Mouse (Mus musculus): ENCODE measurements around the gene Rgs9bp. TPM values are rescaled to one million over a fixed set of nuclear protein-coding genes. Genes with fewer than 3 reads are reported as not detected.

The Rgs9bp gene
- polyA plus RNA-seq (2016; fragmentation: Nextera tagmentation; extraction: Ambion mirVana): 0.18 and 0.26 TPM in 2 replicates

DNA sequence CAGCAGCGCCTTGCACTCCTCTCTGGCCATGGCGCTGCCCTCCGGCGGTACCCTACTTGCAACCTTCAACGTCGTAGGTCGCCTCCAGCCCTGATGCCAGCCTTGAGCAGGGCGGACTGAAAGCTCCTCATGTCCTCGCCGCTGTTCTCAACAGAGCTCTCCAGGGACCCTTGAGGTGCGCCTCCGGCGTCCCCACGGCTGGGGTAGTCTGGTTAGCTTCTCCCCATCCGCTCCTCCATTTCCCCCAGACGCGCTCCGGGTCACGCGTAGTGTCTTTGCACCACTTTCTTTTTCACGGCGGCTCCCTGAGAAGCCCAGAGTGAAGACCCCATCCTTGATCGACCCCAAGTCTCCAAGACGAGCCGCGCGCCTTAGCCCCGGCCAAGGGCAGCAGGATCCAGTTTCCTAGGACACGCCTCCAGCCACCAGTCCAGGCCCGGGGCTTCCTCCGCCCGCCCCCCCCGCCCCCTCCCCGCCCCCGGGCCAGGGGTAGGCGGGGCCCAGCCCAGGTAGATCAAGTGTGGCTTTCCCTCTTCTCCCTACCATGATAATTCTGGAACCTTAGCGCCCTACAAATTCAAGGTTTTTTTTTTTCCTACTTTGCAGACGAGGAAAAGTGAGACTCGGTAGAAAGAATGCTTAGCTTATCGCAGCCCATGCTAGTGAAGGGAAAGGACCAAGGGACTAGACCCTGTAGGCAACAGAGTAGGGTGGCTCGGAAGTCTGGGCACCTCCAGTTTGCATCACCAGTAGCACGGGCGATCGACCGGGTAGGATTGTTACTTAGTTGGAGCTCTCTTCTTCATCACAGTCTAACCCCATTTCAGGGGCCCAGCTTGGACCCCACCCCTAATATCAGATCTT is at the start of gene Rgs9bp:
Gene Rgs9bp, minus strand, starts transcription at position 392 of the 864 bp plus-strand sequence.
- DNase-seq (ENCODE audit: low spot score): peak; percentile 78
- Histone ChIP-seq H3K27ac (peak within 1 kb of the TSS; percentile 91), H3K4me3 (peak within 1 kb of the TSS; percentile 95), H3K27me3 (ENCODE audit: insufficient read depth, poor library complexity, severe bottlenecking) (peaks cover 46% of the 10 kb centered on the region), H3K36me3 (no peaks in the 10 kb centered on the region), H3K4me1 (replicated peaks) (peaks cover 43% of the 10 kb centered on the region), H3K9me3 (no peaks in the 10 kb centered on the region)
- WGBS: under 1% methylated on average over 45 of the region's 45 CpGs

GRCm38 (mm10) chr7:35628496-35628895 is 43.1 kb upstream of the Rgs9bp start:
- DNase-seq (ENCODE audit: low spot score): peak; percentile 40

DNA sequence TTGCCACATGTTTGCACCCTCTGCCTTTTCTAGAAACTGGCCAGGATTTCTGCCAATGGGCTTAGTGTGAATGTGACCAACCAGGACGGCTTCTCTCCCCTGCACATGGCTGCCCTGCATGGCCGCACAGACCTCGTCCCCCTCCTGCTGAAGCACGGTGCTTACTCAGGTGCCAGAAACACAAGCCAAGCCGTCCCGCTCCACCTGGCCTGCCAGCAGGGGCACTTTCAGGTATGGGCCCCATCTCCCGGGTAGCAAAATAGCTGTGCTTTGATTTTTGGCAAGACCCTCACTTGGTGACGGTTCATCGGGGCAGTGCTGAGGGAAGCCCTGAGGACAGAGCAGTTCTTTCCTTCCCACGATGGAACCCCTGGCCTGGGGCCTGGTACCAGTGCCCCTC is 42.0 kb upstream of the Rgs9bp start:
- Histone ChIP-seq H3K27me3 (ENCODE audit: insufficient read depth, poor library complexity, severe bottlenecking) (no peaks in the 10 kb centered on the region), H3K9me3 (0 out of 2 replicates have a peak, but pooled peaks cover 4% of the 10 kb centered on the region), H3K4me3 (no peak overlapping the region), H3K4me1 (replicated peaks) (no peaks in the 10 kb centered on the region), H3K27ac (no peak overlapping the region), H3K36me3 (peaks cover 94% of the 10 kb centered on the region)
- DNase-seq (ENCODE audit: low spot score): no peak
- 95% methylated on average over 10 of the region's 10 CpGs for WGBS

More at GRCm38 (mm10) chr7:35628496-35628895, 43.1 kb upstream of the Rgs9bp start:
- Histone ChIP-seq H3K27ac (no peak overlapping the region), H3K36me3 (peaks cover 93% of the 10 kb centered on the region), H3K27me3 (ENCODE audit: insufficient read depth, poor library complexity, severe bottlenecking) (no peaks in the 10 kb centered on the region), H3K4me1 (replicated peaks) (no peaks in the 10 kb centered on the region), H3K4me3 (no peak overlapping the region), H3K9me3 (0 out of 2 replicates have a peak, but pooled peaks cover 4% of the 10 kb centered on the region)
- WGBS: 72% methylated on average over 5 of the region's 5 CpGs

- 97% methylated on average over 5 of the region's 5 CpGs for WGBS
- Histone ChIP-seq H3K4me1 (replicated peaks) (no peaks in the 10 kb centered on the region), H3K36me3 (peaks cover 94% of the 10 kb centered on the region), H3K27ac (no peak overlapping the region), H3K9me3 (0 out of 2 replicates have a peak, but pooled peaks cover 4% of the 10 kb centered on the region), H3K27me3 (ENCODE audit: insufficient read depth, poor library complexity, severe bottlenecking) (no peaks in the 10 kb centered on the region), H3K4me3 (no peak overlapping the region)
- DNase-seq (ENCODE audit: low spot score): no peak
Measured at GRCm38 (mm10) chr7:35626038-35626437, 40.7 kb upstream of the Rgs9bp start.

DNA sequence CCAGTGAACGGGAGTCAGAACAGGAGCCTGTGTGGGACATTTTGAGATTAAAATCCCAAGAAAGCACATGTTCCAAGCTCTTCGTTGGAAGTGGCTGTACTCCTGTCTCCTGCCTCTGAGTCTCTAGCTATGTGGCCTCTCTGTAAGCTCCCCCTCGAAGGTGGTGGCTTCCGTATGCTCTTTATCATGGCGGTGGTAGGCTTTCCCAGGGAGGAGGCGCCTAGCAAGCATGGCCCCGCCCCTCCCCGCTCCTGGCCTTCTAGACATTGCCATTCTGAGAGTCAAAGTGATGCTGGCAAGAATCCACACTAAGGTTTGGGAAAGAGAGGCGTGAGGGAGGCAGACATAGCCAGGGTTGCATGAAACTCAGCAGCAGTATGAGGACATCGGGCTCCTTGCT is 37.2 kb upstream of the Rgs9bp start:
- H3K9me3 ChIP-seq: 0 out of 2 replicates have a peak, but pooled peaks cover 4% of the 10 kb centered on the region
- H3K4me1 ChIP-seq (replicated peaks): 0 out of 2 replicates have a peak, but pooled peaks cover 3% of the 10 kb centered on the region
- 95% methylated on average over 10 of the region's 10 CpGs for WGBS
- no peak overlapping the region for H3K27ac ChIP-seq
- peaks cover 96% of the 10 kb centered on the region for H3K36me3 ChIP-seq
- H3K27me3 ChIP-seq (ENCODE audit: insufficient read depth, poor library complexity, severe bottlenecking): no peaks in the 10 kb centered on the region
- DNase-seq (ENCODE audit: low spot score): no peak
- no peak overlapping the region for H3K4me3 ChIP-seq

DNA sequence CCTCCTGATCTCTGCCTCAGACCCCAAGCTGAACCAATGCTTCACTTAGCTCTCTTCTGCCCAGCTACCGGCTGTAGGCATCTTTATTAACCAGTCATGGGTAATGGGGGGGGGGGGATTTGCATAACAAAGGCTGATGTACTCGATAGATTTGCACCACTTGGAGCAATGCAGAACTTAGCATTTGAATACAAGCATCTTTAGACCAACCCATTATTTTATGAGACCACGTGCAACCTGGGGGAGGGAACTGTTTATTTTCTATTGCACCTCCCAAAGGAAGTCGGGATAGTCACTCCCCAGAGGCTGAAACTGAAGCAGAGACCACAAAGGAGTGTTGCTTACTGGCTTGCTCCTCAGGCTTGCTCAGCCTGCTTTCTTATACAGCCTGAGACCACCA is 32.1 kb upstream of the Rgs9bp start:
- peaks cover 93% of the 10 kb centered on the region for H3K36me3 ChIP-seq
- no peak overlapping the region for H3K4me3 ChIP-seq
- 51% methylated on average over 4 of the region's 4 CpGs for whole genome bisulfite sequencing
- H3K9me3 ChIP-seq: peaks cover 4% of the 10 kb centered on the region; the same call in 1 of the 2 replicates
- no peak overlapping the region for H3K27ac ChIP-seq
- no peaks in the 10 kb centered on the region for H3K27me3 ChIP-seq (ENCODE audit: insufficient read depth, poor library complexity, severe bottlenecking)
- DNase-seq (ENCODE audit: low spot score): peak; percentile 41
- peaks cover 17% of the 10 kb centered on the region for H3K4me1 ChIP-seq (replicated peaks)

DNA sequence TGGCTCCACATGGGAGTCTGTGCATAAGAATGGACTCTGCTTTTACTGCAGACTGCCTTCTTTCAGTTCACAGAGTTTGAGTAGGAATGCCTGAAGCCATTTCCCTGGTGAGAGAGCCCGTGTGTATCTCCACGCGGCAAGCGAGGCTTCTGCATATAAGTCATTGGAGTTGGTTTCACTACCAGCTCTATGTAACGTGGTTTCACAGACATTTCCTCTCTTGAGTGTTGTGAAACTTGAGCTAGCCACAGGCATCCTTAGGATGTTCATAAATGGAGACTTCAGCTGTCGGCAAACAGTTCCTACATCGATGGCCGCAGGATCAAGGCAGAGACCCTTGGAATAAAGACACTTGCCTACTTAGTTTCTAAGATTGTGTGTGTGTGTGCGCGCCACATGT is 23.9 kb upstream of the Rgs9bp start:
- DNase-seq (ENCODE audit: low spot score): no peak
- no peaks in the 10 kb centered on the region; the same call in 1 of the 2 replicates for H3K4me1 ChIP-seq (replicated peaks)
- no peak overlapping the region for H3K27ac ChIP-seq
- 0 out of 2 replicates have a peak, but pooled peaks cover 8% of the 10 kb centered on the region for H3K9me3 ChIP-seq
- H3K4me3 ChIP-seq: no peak overlapping the region
- peaks cover 81% of the 10 kb centered on the region for H3K36me3 ChIP-seq
- 96% methylated on average over 10 of the region's 10 CpGs for WGBS
- no peaks in the 10 kb centered on the region for H3K27me3 ChIP-seq (ENCODE audit: insufficient read depth, poor library complexity, severe bottlenecking)

GRCm38 (mm10) chr7:35606816-35607215 is 21.4 kb upstream of the Rgs9bp start:
- H3K36me3 ChIP-seq: peaks cover 83% of the 10 kb centered on the region

GRCm38 (mm10) chr7:35602766-35603165 is 17.4 kb upstream of the Rgs9bp start:
- Histone ChIP-seq H3K9me3 (0 out of 2 replicates have a peak, but pooled peaks cover 3% of the 10 kb centered on the region), H3K27me3 (ENCODE audit: insufficient read depth, poor library complexity, severe bottlenecking) (no peaks in the 10 kb centered on the region), H3K27ac (no peak overlapping the region), H3K4me1 (replicated peaks) (no peaks in the 10 kb centered on the region), H3K4me3 (no peak overlapping the region), H3K36me3 (peaks cover 71% of the 10 kb centered on the region)
- WGBS: 94% methylated on average over 5 of the region's 5 CpGs
- DNase-seq (ENCODE audit: low spot score): no peak

More at GRCm38 (mm10) chr7:35606816-35607215, 21.4 kb upstream of the Rgs9bp start:
- no peak overlapping the region for H3K4me3 ChIP-seq
- H3K9me3 ChIP-seq: 0 out of 2 replicates have a peak, but pooled peaks cover 8% of the 10 kb centered on the region
- H3K27me3 ChIP-seq (ENCODE audit: insufficient read depth, poor library complexity, severe bottlenecking): no peaks in the 10 kb centered on the region
- DNase-seq (ENCODE audit: low spot score): no peak
- WGBS: 89% methylated on average over 10 of the region's 10 CpGs
- no peaks in the 10 kb centered on the region for H3K4me1 ChIP-seq (replicated peaks)
- H3K27ac ChIP-seq: no peak overlapping the region

DNA sequence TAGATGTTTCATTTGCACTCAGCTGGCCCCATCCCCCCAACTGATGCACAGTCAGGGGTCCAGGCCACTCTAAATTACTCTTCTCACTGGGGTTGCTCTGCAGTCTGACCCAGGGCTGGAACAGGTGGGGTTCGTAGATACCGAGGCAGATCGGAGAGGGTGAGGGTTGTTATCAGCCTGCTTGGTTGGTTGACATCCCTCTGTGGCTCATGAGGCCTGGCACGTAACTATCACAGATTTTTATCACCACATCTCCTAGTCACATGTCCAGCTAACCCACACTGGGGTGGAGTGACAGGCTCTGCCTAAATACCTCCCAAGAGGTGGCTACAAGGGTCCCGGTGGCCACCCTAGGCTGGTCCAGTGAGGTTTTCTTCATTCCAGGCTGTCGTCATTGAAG is 15.7 kb upstream of the Rgs9bp start:
- Histone ChIP-seq H3K4me1 (replicated peaks) (no peaks in the 10 kb centered on the region), H3K27me3 (ENCODE audit: insufficient read depth, poor library complexity, severe bottlenecking) (no peaks in the 10 kb centered on the region), H3K9me3 (no peaks in the 10 kb centered on the region), H3K27ac (no peak overlapping the region), H3K4me3 (no peak overlapping the region), H3K36me3 (peaks cover 69% of the 10 kb centered on the region)
- no peak for DNase-seq (ENCODE audit: low spot score)
- 95% methylated on average over 6 of the region's 6 CpGs for WGBS

GRCm38 (mm10) chr7:35600031-35600430 is 14.6 kb upstream of the Rgs9bp start:
- H3K4me1 ChIP-seq (replicated peaks): no peaks in the 10 kb centered on the region
- WGBS: 96% methylated on average over 10 of the region's 10 CpGs
- no peaks in the 10 kb centered on the region for H3K27me3 ChIP-seq (ENCODE audit: insufficient read depth, poor library complexity, severe bottlenecking)
- no peak overlapping the region for H3K27ac ChIP-seq
- peaks cover 79% of the 10 kb centered on the region for H3K36me3 ChIP-seq
- no peaks in the 10 kb centered on the region for H3K9me3 ChIP-seq
- DNase-seq (ENCODE audit: low spot score): no peak
- no peak overlapping the region for H3K4me3 ChIP-seq

DNA sequence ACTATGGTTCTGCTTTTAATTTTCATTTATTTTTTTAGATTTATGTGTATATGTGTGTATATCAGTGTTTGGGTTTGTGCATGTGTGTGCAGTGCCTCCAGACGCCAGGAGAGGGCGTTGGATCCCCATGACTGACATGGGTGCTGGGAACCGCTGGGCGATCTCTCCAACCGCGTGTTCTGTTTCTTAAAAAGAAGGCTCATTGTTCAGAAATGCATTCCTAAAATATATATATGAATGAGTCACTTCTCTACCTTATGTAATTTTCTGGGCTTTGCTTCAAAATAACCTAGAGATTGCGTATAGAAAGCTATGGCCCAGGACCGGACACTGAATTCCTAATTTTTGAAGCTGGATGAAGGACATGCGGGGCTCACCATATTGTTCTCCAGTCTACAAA is 14.1 kb upstream of the Rgs9bp start:
- 94% methylated on average over 9 of the region's 9 CpGs for WGBS
- no peaks in the 10 kb centered on the region for H3K4me1 ChIP-seq (replicated peaks)
- no peaks in the 10 kb centered on the region for H3K27me3 ChIP-seq (ENCODE audit: insufficient read depth, poor library complexity, severe bottlenecking)
- H3K36me3 ChIP-seq: peaks cover 78% of the 10 kb centered on the region
- H3K27ac ChIP-seq: no peak overlapping the region
- H3K4me3 ChIP-seq: no peak overlapping the region
- no peaks in the 10 kb centered on the region for H3K9me3 ChIP-seq
- no peak for DNase-seq (ENCODE audit: low spot score)

DNA sequence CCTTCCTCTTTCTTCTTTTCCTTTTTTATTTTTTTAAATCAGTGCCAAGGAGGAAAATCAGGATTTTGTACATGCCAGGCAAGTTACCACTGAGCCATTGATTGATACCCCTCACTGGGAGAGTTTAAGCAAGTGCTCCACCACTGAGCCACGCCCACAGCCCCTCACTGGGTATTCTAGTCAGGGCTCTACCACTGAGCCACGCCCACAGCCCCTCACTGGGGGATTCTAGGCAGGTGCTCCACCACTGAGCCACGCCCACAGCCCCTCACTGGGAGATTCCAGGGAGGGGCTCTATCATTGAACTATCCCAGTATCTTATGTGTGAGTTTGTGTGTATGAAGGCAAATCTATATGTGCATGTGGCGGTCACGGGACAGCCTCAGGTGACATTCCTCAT is 8.9 kb upstream of the Rgs9bp start:
- Histone ChIP-seq H3K36me3 (peaks cover 65% of the 10 kb centered on the region), H3K4me3 (no peak overlapping the region), H3K9me3 (no peaks in the 10 kb centered on the region), H3K27ac (no peak overlapping the region), H3K27me3 (ENCODE audit: insufficient read depth, poor library complexity, severe bottlenecking) (no peaks in the 10 kb centered on the region), H3K4me1 (replicated peaks) (no peaks in the 10 kb centered on the region)
- no peak for DNase-seq (ENCODE audit: low spot score)
- 89% methylated on average over 5 of the region's 5 CpGs for WGBS
